Mouse (Mus musculus) retina, postnatal 7 days (tissue): ENCODE data around the gene Rpl12.

ENCODE experiments used
- DNase-seq: peaks from one replicate; pipeline ENCODE4 v3.0.0-alpha.2; 2012; ENCODE audit warnings: low read depth, low spot score

The Rpl12 gene

GRCm38 (mm10) chr2:32961192-32961995 is at the start of gene Rpl12, which contains the start of gene Lrsam1:
Rpl12 (plus strand) TSS chr2:32961559.
Lrsam1 (minus strand) TSS chr2:32961614.
- peak; percentile 84 for DNase-seq

- no peak for DNase-seq
Measured at GRCm38 (mm10) chr2:32911639-32912182, 49.6 kb upstream of the Rpl12 start.

- DNase-seq = peak; percentile 83
Measured at GRCm38 (mm10) chr2:32912210-32912804, 49.1 kb upstream of the Rpl12 start.

- no peak for DNase-seq
Measured at GRCm38 (mm10) chr2:32914362-32914761, 47.0 kb upstream of the Rpl12 start.

GRCm38 (mm10) chr2:32914896-32915295 is 46.5 kb upstream of the Rpl12 start:
- no peak for DNase-seq

GRCm38 (mm10) chr2:32917526-32917925 is 43.8 kb upstream of the Rpl12 start:
- DNase-seq = no peak

GRCm38 (mm10) chr2:32918391-32918790 is 43.0 kb upstream of the Rpl12 start:
- no peak for DNase-seq

GRCm38 (mm10) chr2:32921235-32921634 is 40.1 kb upstream of the Rpl12 start:
- DNase-seq = no peak

- DNase-seq = no peak
Measured at GRCm38 (mm10) chr2:32921801-32922380, 39.5 kb upstream of the Rpl12 start.

- no peak for DNase-seq
Measured at GRCm38 (mm10) chr2:32922564-32922963, 38.8 kb upstream of the Rpl12 start.

GRCm38 (mm10) chr2:32923551-32924250 is 37.7 kb upstream of the Rpl12 start:
- no peak for DNase-seq

- DNase-seq = no peak
Measured at GRCm38 (mm10) chr2:32924306-32924844, 37.0 kb upstream of the Rpl12 start.

- no peak for DNase-seq
Measured at GRCm38 (mm10) chr2:32926330-32927075, 34.9 kb upstream of the Rpl12 start.

- no peak for DNase-seq
Measured at GRCm38 (mm10) chr2:32927624-32928234, 33.6 kb upstream of the Rpl12 start.

- peak; percentile 48 for DNase-seq
Measured at GRCm38 (mm10) chr2:32928235-32928946, 33.0 kb upstream of the Rpl12 start.

- no peak for DNase-seq
Measured at GRCm38 (mm10) chr2:32928947-32929829, 32.2 kb upstream of the Rpl12 start.

GRCm38 (mm10) chr2:32931730-32932129 is 29.6 kb upstream of the Rpl12 start:
- no peak for DNase-seq

- DNase-seq = no peak
Measured at GRCm38 (mm10) chr2:32938741-32939140, 22.6 kb upstream of the Rpl12 start.

- no peak for DNase-seq
Measured at GRCm38 (mm10) chr2:32939418-32939817, 21.9 kb upstream of the Rpl12 start.
